Mouse (Mus musculus) midbrain, embryonic 14.5 days (tissue): ENCODE results near the gene Gpsm3. TPM values are rescaled to one million over a fixed set of nuclear protein-coding genes. Genes with fewer than 3 reads are reported as not detected.
"Not testable (repeated sequence)": the region's sequence is repeated elsewhere in the genome, so short reads cannot be mapped to it uniquely, and the experiment has no call there.

Experiments
- ATAC-seq: fragments of 200-750 bp; cut with Nextera tagmentation; 2 replicates; pipeline ENCODE4 v1.8.0; 2017; ENCODE audit warnings: moderate number of reproducible peaks, moderate library complexity; ENCODE audit not compliant: low FRiP score, low TSS enrichment
- DNase-seq: peaks from one replicate; pipeline ENCODE4 v3.0.0-alpha.2; 2015
- H3K27ac ChIP-seq: fragments of 300-500 bp; sonication (generic); replicated peaks from 2 replicates; pipeline ENCODE4 v1.5.1; 2014; ENCODE audit warnings: mild to moderate bottlenecking, low read depth, low read length, moderate library complexity
- H3K27me3 ChIP-seq: fragments of 300-500 bp; sonication (generic); 2 replicates; pipeline ENCODE4 v1.6.1; 2014; ENCODE audit warnings: low read length, control low read depth, mixed read lengths; ENCODE audit not compliant: control insufficient read depth, insufficient read depth
- H3K36me3 ChIP-seq: fragments of 300-500 bp; sonication (generic); 2 replicates; pipeline ENCODE4 v1.6.1; 2014; ENCODE audit warnings: low read length, control low read depth; ENCODE audit not compliant: control insufficient read depth, insufficient read depth
- H3K4me1 ChIP-seq: fragments of 300-500 bp; sonication (generic); 2 replicates; pipeline ENCODE4 v1.6.1; 2014; ENCODE audit warnings: mild to moderate bottlenecking, antibody characterized with exemption, low read length, control low read depth; ENCODE audit not compliant: control insufficient read depth, insufficient read depth
- H3K4me2 ChIP-seq: fragments of 300-500 bp; sonication (generic); 2 replicates; pipeline ENCODE4 v1.6.1; 2014; ENCODE audit warnings: mild to moderate bottlenecking, low read length, moderate library complexity
- H3K4me3 ChIP-seq: fragments of 300-500 bp; sonication (generic); replicated peaks from 2 replicates; pipeline ENCODE4 v1.5.1; 2014; ENCODE audit warnings: low read depth, low read length
- H3K9ac ChIP-seq: fragments of 300-500 bp; sonication (generic); replicated peaks from 2 replicates; pipeline ENCODE4 v1.6.1; 2014; ENCODE audit warnings: mild to moderate bottlenecking, low read length, moderate library complexity
- H3K9me3 ChIP-seq: fragments of 300-500 bp; sonication (generic); 2 replicates; pipeline ENCODE4 v1.6.1; 2016; ENCODE audit warnings: low read length, control low read depth, mixed read lengths; ENCODE audit not compliant: control insufficient read depth
- WGBS: fragments of 180-500 bp; shearing (Covaris S2); extraction: QIAGEN DNeasy Blood & Tissue Kit; methylation state at CpG from one replicate; pipeline ENCODE4 v1.1.7; 2014; 5-methylcytosine and 5-hydroxymethylcytosine counted together
- polyA plus RNA-seq: library from polyadenylated mRNA; unstranded; fragments of >200 nt; fragmentation: Nextera tagmentation; extraction: Ambion mirVana; gene quantifications from 2 replicates; pipeline ENCODE4 v1.2.1, GENCODE M21; 2014

The Gpsm3 gene
- 2.3 and 4.3 TPM in 2 replicates for polyA plus RNA-seq

- peak within 1 kb of the TSS; percentile 99; the same call in 1 of the 2 replicates for H3K27ac ChIP-seq
- WGBS, result 29% methylated on average over 7 of the region's 7 CpGs
- peaks cover 56% of the 10 kb centered on the region for H3K4me1 ChIP-seq
Measured at GRCm38 (mm10) chr17:34589681-34590101, at the start of gene Gpsm3. Gpsm3 (plus strand) TSS chr17:34589806.

DNA sequence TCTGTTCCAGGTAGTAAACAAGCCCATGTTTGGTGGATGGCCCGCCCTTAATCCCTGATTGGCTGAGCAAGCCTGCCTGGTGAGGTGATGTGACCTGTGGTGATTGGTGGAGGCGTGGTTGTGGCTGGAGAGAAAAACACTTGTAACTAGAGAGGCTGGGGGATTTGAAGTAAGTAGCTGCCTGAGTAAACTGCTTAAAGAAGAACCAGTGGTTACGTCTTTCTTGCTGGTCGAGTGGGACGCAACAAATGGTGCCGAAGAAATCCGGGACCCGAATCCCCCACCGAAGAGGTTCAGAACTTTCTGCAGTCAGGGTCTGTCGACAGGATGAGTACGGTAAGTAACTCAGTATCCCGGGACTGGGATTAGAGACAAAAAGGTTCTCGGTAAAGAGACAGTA lies 46.0 kb upstream of the Gpsm3 start:
- not testable (repeated sequence) for DNase-seq, H3K27ac ChIP-seq, H3K36me3 ChIP-seq, H3K9ac ChIP-seq, H3K9me3 ChIP-seq, ATAC-seq, H3K4me3 ChIP-seq, H3K27me3 ChIP-seq, H3K4me2 ChIP-seq, H3K4me1 ChIP-seq
- 97% methylated on average over 12 of the region's 13 CpGs for WGBS

More at GRCm38 (mm10) chr17:34589681-34590101, at the start of gene Gpsm3:
- DNase-seq (no peak), ATAC-seq (no peak)
- no peaks in the 10 kb centered on the region for H3K9me3 ChIP-seq
- H3K4me2 ChIP-seq, result peak within 1 kb of the TSS; percentile 97
- H3K27me3 ChIP-seq, result no peaks in the 10 kb centered on the region
- H3K36me3 ChIP-seq, result peaks cover 4% of the 10 kb centered on the region
- H3K4me3 ChIP-seq, result no peak within 1 kb of the TSS
- no peak within 1 kb of the TSS for H3K9ac ChIP-seq

- Histone ChIP-seq H3K9ac (no peak overlapping the region), H3K4me2 (no peak overlapping the region), H3K27me3 (no peaks in the 10 kb centered on the region), H3K9me3 (no peaks in the 10 kb centered on the region), H3K4me3 (no peak overlapping the region), H3K36me3 (no peaks in the 10 kb centered on the region), H3K4me1 (no peaks in the 10 kb centered on the region), H3K27ac (no peak overlapping the region)
- DNase-seq, result no peak
- ATAC-seq, result no peak
- 95% methylated on average over 1 of the region's 1 CpGs for WGBS
Measured at GRCm38 (mm10) chr17:34546797-34547196, 42.8 kb upstream of the Gpsm3 start.

DNA sequence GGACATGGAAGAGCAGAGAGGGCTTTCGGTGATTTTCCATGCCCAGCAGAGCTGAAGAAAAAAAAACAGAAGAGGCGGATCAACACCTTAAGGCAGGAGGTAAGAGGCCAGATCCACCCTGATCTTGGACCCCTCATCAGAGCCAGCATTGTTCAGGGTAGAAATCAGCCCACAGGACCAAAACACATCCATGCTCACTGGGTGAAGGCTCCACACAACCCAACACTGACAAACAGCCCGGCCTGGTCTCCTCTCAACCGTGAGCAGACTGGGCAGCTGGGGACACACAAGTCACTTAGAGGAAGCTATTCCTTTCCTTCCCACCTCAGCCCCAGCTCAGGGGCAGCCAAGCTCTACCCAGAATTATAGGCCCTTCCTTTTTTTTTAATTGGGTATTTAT lies 42.0 kb upstream of the Gpsm3 start:
- Histone ChIP-seq H3K4me3 (no peak overlapping the region), H3K4me1 (no peaks in the 10 kb centered on the region), H3K27me3 (no peaks in the 10 kb centered on the region), H3K27ac (no peak overlapping the region), H3K9ac (no peak overlapping the region), H3K4me2 (no peak overlapping the region), H3K9me3 (no peaks in the 10 kb centered on the region), H3K36me3 (no peaks in the 10 kb centered on the region)
- ATAC-seq (no peak), DNase-seq (no peak)
- WGBS, result 90% methylated on average over 4 of the region's 4 CpGs

DNA sequence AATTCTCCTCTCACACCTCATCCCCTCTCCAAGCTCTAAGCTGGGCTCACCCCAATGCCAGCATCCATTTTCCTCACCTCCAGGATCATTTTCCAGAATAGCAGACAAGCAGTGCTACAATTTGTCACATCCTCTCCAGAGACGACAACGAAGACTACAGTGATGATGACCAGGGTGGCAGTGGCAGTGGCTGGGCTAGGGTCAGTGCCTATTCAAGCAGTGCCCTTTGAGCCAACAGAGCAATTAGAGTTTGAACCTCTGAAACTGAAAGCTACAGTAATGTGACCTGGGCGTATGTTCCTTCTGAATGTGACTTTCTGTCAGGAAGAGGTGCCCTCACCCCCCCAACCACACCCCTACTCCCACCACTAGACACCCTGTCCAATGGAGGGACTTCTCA lies 40.5 kb upstream of the Gpsm3 start:
- no peaks in the 10 kb centered on the region for H3K4me1 ChIP-seq
- ATAC-seq (no peak), DNase-seq (no peak)
- H3K4me3 ChIP-seq, result no peak overlapping the region
- H3K36me3 ChIP-seq, result no peaks in the 10 kb centered on the region
- WGBS, result 94% methylated on average over 3 of the region's 3 CpGs
- H3K9ac ChIP-seq, result no peak overlapping the region
- H3K27me3 ChIP-seq, result no peaks in the 10 kb centered on the region
- H3K27ac ChIP-seq, result no peak overlapping the region
- H3K4me2 ChIP-seq, result no peak overlapping the region
- H3K9me3 ChIP-seq, result no peaks in the 10 kb centered on the region

DNA sequence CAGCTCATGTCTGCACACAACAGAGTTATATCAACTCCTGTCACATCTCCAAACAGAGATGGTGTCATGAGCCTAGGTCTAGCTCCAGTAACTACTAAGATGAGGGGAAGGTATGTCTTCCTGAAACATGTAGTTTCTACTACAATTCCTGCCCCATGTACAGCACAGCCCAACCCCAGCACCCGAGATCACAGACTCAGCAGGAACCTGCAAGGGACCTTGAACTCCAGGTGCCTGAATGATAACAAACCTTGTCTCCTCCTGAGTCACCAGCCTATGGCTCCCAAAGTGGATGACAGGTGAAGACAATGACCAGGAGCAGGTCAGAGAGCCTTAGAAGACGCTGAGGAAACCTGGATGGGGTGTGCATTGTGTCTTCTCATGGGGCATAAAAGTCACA lies 39.8 kb upstream of the Gpsm3 start:
- no peak for DNase-seq
- Histone ChIP-seq H3K9me3 (no peaks in the 10 kb centered on the region), H3K9ac (no peak overlapping the region), H3K36me3 (no peaks in the 10 kb centered on the region), H3K4me2 (no peak overlapping the region), H3K4me3 (no peak overlapping the region), H3K27ac (no peak overlapping the region), H3K27me3 (no peaks in the 10 kb centered on the region), H3K4me1 (no peaks in the 10 kb centered on the region)
- ATAC-seq, result no peak
- WGBS, result 85% methylated on average over 2 of the region's 2 CpGs

- 28% methylated on average over 5 of the region's 5 CpGs for WGBS
- Histone ChIP-seq H3K27me3 (no peaks in the 10 kb centered on the region), H3K9me3 (no peaks in the 10 kb centered on the region; the same call in 1 of the 2 replicates), H3K4me3 (no peak overlapping the region), H3K9ac (no peak overlapping the region), H3K4me2 (no peak overlapping the region), H3K36me3 (no peaks in the 10 kb centered on the region), H3K27ac (no peak overlapping the region), H3K4me1 (no peaks in the 10 kb centered on the region)
- ATAC-seq, result no peak
- DNase-seq, result peak; percentile 78
Measured at GRCm38 (mm10) chr17:34555483-34555882, 34.1 kb upstream of the Gpsm3 start.

DNA sequence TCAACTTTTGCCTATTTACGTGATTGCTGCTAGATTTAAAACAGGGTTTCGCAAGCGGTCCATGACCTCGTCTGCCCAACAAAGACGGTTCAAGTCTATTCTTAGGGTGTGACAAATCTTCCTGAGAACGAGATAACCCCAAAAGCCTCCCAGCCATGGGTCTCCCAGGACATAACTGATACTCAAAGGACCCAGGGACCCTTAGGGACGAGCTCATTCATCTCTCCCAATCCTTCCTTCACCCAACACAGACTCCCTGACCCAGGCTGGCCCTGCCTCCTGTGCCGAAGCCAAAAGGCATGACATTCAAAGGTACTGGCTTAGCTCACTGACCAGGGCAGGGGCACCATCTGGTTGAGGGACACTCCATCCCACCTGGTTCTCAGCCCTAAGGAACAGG lies 33.2 kb upstream of the Gpsm3 start:
- WGBS, result 81% methylated on average over 8 of the region's 8 CpGs
- no peak overlapping the region for H3K4me2 ChIP-seq
- H3K9ac ChIP-seq, result no peak overlapping the region
- no peak overlapping the region for H3K27ac ChIP-seq
- H3K27me3 ChIP-seq, result no peaks in the 10 kb centered on the region
- no peaks in the 10 kb centered on the region for H3K36me3 ChIP-seq
- ATAC-seq (no peak), DNase-seq (no peak)
- no peaks in the 10 kb centered on the region for H3K4me1 ChIP-seq
- H3K9me3 ChIP-seq, result no peaks in the 10 kb centered on the region; the same call in 1 of the 2 replicates
- no peak overlapping the region for H3K4me3 ChIP-seq

- DNase-seq, result no peak
- Histone ChIP-seq H3K4me3 (no peak overlapping the region), H3K9me3 (no peaks in the 10 kb centered on the region; the same call in 1 of the 2 replicates), H3K4me1 (no peaks in the 10 kb centered on the region), H3K27me3 (no peaks in the 10 kb centered on the region), H3K4me2 (no peak overlapping the region), H3K9ac (no peak overlapping the region), H3K27ac (no peak overlapping the region), H3K36me3 (no peaks in the 10 kb centered on the region)
- WGBS, result 81% methylated on average over 11 of the region's 11 CpGs
- ATAC-seq, result no peak
Measured at GRCm38 (mm10) chr17:34557411-34557810, 32.2 kb upstream of the Gpsm3 start.
